Mouse (Mus musculus) testis, postnatal 10 days (tissue): ENCODE measurements around the gene Gm13089.
"Not testable (repeated sequence)": the region's sequence is repeated elsewhere in the genome, so short reads cannot be mapped to it uniquely, and the experiment has no call there.

Experiments
- DNase-seq: peaks from one replicate; pipeline ENCODE4 v3.0.0; 2021; ENCODE audit warnings: low spot score

The Gm13089 gene

GRCm38 (mm10) chr4:143702611-143703010, at the start of gene Gm13089:
Gene Gm13089, minus strand, starts transcription at chr4:143702711.
- DNase-seq: no peak

DNA sequence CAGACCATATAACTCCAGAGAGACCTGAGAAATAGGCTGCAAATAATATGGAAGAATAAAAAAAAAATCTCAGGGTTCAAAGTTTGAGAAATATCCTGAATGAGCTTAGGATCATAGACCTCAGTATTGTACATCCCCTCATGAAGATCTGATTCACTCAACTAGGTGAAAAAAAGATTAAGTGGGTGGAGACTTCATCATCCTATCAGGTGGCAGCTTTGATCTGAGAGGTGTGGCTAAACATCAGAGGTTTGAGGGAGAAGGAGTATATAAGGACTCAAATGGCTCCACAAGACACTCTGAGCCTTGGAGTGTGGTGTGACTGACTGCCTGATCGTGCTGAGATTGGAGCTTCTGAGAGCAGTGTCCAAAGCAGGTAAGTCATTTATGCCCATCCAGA, 16.6 kb upstream of the Gm13089 start, which contains the start of gene Gm13078:
TSS of gene Gm13078 (plus strand) at position 301 of the 400 bp plus-strand sequence.
- no peak for DNase-seq

GRCm38 (mm10) chr4:143657146-143657545, 45.4 kb downstream of the Gm13089 start, which contains the start of gene Gm13088:
Gene Gm13088, minus strand, starts transcription at chr4:143657246.
- DNase-seq: not testable (repeated sequence)
